Mouse (Mus musculus): Measurements from ENCODE around the gene Dapp1.
"Not testable (repeated sequence)": the region's sequence is repeated elsewhere in the genome, so short reads cannot be mapped to it uniquely, and the experiment has no call there.

Gene Dapp1

GRCm38 (mm10) chr3:137963508-137963907 lies 17.8 kb downstream of the Dapp1 start:
- in situ Hi-C loops (cut with MboI; ENCODE audit: low pct_unique_long_range_greater_than_20kb in 1 of 2, low sequenced_read_pairs in 2 of 2, unreplicated experiment in 1 of 2), result no loop called here

GRCm38 (mm10) chr3:137961736-137962385 lies 19.5 kb downstream of the Dapp1 start:
- in situ Hi-C loops (cut with MboI; ENCODE audit: low pct_unique_long_range_greater_than_20kb in 1 of 2, low sequenced_read_pairs in 2 of 2, unreplicated experiment in 1 of 2), result no loop called here

GRCm38 (mm10) chr3:137959456-137959855 lies 21.9 kb downstream of the Dapp1 start:
- in situ Hi-C loops (cut with MboI; ENCODE audit: low pct_unique_long_range_greater_than_20kb in 1 of 2, low sequenced_read_pairs in 2 of 2, unreplicated experiment in 1 of 2), result no loop called here

- in situ Hi-C loops (cut with MboI; ENCODE audit: low pct_unique_long_range_greater_than_20kb in 1 of 2, low sequenced_read_pairs in 2 of 2, unreplicated experiment in 1 of 2), result no loop called here
Observed at GRCm38 (mm10) chr3:137958352-137958751, 23.0 kb downstream of the Dapp1 start.

DNA sequence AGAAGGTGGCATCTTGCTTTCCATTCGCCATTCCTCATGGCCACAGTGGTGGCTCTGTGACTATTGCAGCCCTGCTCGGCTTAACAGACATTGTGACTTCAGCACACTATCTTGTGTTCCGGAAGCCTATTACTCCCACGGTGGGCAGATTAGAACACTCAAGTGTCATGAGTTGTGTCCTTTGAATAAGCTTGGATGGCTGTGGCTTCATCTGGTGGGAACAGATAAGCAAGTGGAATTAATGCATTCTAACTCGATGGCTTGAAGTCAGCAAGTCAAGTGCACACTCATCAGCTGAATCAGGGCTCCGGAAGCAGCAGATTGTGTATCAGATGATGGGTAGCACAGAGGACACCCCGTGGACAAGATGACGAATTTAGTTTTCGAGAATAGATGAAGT lies 23.5 kb downstream of the Dapp1 start:
- in situ Hi-C loops (cut with MboI; ENCODE audit: low pct_unique_long_range_greater_than_20kb in 1 of 2, low sequenced_read_pairs in 2 of 2, unreplicated experiment in 1 of 2), result no loop called here

DNA sequence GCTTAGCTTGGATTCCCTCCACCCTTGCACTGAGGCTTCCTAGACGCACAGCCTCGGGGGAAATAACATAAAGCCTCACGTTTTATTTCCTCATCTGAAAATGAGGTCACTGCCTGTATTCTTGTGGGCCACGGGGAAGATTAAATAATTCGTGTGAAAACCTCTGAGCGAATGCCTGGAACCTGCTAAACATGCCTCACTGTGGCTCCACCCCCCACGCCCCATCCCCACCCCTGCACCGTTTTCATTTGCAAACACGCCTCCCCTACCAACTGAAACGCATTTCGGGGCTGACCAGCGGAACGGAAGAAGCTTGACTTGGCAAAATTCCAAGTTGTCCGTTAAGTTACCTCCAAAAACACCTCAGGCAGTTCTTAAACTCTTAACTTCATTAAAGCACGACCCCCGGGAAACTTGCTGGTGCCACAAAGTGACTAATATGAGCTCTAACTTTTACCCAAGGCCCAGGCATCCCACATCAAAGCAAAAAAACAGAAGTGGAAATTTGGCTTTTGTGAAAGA lies 25.7 kb downstream of the Dapp1 start:
- in situ Hi-C loops (cut with MboI; ENCODE audit: low pct_unique_long_range_greater_than_20kb in 1 of 2, low sequenced_read_pairs in 2 of 2, unreplicated experiment in 1 of 2), result no loop called here

DNA sequence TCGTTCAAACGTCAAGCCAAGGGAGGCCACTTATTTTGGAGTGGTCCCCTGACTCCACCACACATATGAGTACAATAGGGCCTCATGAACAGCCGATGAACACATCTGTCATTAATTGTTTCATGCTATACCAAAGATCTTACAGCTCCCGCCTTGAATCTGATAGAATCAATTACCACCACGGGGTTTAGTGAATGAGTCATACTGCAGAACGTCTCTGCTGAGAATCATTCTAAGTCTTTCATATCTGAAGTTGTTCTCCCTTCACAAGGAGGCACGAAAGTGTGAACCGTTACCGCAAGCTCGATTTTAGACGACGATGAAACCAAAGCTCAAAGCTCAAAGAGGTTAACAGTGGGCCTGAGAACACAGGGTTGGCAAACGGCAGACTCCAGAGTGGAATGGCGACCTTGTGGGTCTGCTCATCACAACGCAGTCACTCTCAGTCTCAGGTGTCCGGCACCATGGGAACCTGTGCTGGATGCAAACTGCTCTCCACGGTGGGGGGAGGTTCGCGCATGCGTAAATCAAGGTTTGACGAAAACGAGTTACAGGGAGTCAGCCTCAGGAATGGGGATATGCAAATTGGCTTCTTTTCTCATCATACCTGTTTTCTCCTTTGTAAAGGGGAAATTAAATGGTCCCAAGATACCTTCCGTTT lies 27.0 kb downstream of the Dapp1 start:
- in situ Hi-C loops (cut with MboI; ENCODE audit: low pct_unique_long_range_greater_than_20kb in 1 of 2, low sequenced_read_pairs in 2 of 2, unreplicated experiment in 1 of 2), result no loop called here

DNA sequence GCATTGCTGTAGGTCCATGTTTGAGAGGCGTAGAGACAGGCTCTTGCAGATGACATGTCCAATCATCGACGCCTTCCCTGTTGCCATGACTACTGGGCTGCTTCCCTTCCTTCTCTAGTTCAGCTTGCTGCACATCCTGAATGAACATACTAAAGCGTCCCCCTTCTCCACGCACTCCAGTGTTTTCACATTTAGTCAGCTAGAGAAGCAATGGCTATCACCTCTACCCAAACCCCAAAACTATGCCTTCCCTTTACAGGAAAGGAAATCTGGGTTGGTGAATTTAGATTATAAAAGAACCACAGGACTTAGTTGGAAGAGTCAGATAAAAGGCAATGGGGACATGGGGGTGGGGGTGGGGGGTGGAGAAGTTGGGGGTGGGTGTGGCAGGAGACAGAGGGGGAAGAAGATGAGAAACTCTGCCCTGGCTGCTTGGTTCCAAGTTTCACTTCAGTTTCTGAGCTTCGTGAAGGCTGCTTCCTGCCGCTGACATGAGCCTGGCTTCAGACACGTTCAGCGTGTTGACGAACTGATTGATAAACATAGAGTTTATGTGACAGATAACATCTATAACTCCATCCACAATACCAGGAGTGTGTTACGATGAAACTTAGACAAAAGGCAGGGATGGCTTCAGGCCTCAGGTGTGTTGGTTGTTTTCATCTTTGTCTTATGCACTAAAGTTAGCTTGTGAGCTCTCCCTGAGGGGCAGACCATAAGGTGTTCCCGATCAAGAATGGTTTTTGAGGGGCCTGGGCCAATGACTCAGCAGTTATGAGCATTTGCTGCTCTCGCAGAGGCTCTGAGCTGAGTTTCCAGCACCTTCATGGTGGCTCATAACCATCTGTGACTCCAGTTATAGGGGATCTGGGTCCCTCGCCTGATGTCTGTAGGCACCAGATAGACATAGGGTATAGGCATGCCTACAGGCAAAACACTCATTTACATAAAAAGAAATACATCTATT lies 28.1 kb downstream of the Dapp1 start:
- in situ Hi-C loops (cut with MboI; ENCODE audit: low pct_unique_long_range_greater_than_20kb in 1 of 2, low sequenced_read_pairs in 2 of 2, unreplicated experiment in 1 of 2), result no loop called here

DNA sequence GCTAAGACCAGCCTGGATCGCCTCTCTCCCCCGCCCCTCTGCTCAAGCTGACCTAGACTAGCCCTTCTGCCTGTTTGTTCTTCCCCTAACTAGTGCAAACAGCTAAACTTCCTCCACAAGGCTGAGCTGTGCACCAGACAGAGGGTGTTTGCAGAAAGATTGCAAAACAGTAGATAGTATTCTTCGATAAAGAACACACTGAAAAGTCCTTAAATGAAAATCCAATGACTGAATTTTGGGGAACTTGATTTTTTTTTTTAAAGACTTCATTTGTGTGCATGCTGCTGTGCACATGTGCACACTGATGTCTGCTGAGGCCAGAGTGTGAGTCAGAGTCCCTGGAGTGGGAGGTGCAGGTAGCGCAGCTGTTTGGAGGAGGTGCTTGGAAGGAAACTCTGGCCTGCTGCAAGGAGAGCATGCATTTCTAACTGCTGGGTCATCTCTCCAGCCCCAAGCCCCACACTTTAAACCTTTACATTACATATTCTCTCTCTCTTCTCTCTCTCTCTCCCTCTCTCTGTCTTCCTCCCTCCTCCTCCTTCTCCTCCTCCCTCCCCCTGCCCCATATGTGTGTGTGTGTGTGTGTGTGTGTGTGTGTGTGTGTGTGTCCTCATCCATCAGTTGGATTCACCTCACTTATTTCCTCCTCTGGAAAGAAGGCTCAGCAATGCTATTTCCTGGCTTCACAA lies 29.0 kb downstream of the Dapp1 start:
- in situ Hi-C loops (cut with MboI; ENCODE audit: low pct_unique_long_range_greater_than_20kb in 1 of 2, low sequenced_read_pairs in 2 of 2, unreplicated experiment in 1 of 2), result no loop called here

DNA sequence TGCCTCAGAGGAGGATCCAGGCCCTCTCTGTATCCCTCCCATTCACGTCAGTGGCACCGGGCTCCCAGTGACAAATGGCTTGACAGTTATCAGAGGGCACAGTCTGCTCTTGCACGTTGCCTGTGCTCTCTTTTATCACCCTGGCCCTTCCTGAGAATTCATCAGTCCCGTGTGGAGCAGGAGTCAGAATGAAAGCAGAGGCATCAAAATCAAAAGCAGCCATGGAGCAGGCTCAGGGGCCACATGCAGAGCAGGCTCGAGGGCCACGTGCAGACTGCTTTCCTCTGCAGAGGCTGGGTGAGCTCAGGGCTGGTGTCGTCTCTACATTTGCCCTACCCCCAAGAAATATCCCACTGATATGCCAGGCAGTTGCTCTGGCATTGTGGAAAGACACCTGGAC lies 29.5 kb downstream of the Dapp1 start:
- in situ Hi-C loops (cut with MboI; ENCODE audit: low pct_unique_long_range_greater_than_20kb in 1 of 2, low sequenced_read_pairs in 2 of 2, unreplicated experiment in 1 of 2), result no loop called here

- in situ Hi-C loops (cut with MboI; ENCODE audit: low pct_unique_long_range_greater_than_20kb in 1 of 2, low sequenced_read_pairs in 2 of 2, unreplicated experiment in 1 of 2), result not testable (repeated sequence)
Observed at GRCm38 (mm10) chr3:137951302-137951701, 30.0 kb downstream of the Dapp1 start.

- in situ Hi-C loops (cut with MboI; ENCODE audit: low pct_unique_long_range_greater_than_20kb in 1 of 2, low sequenced_read_pairs in 2 of 2, unreplicated experiment in 1 of 2), result no loop called here
Observed at GRCm38 (mm10) chr3:137950191-137950885, 31.0 kb downstream of the Dapp1 start.

DNA sequence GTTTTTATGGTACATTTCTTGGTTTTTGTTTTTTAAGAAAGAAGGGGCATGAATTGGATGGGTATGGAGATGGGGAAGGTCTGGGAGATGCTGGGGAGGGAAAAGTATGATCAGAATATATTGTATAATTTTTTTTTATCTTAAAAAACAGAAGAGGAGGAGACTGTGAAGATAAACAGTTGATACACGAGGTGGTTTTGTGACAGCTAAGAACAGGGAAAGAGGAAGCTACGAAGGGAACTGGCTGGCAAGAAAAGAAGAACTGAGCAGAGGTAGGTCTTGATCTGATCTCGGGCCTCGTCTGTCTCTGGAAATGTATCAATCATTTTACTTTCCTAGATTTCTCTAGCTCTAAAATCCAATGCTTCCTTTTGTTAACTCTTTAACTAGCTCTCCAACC lies 33.8 kb downstream of the Dapp1 start:
- in situ Hi-C loops (cut with MboI; ENCODE audit: low pct_unique_long_range_greater_than_20kb in 1 of 2, low sequenced_read_pairs in 2 of 2, unreplicated experiment in 1 of 2), result no loop called here

DNA sequence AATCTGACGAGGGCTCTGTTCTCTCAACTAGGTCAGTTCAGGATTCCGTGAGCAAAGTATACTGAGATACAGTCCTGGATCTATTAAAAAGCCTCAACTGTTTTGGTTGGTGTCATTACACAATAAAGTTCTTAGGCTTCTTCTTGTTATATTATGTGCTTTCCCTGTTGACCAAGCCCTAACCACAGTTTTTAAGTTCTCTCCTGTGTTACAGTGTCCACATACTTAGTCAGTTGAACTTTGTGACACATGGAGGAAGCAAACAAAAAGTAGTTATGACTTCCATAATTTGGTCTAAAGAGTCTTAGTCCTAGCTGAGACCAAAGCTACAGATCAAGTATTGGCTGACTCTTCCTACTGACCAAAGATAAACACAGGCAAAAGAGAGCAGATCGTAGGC lies 34.5 kb downstream of the Dapp1 start:
- in situ Hi-C loops (cut with MboI; ENCODE audit: low pct_unique_long_range_greater_than_20kb in 1 of 2, low sequenced_read_pairs in 2 of 2, unreplicated experiment in 1 of 2), result no loop called here

GRCm38 (mm10) chr3:137943737-137944154 lies 37.6 kb downstream of the Dapp1 start:
- in situ Hi-C loops (cut with MboI; ENCODE audit: low pct_unique_long_range_greater_than_20kb in 1 of 2, low sequenced_read_pairs in 2 of 2, unreplicated experiment in 1 of 2), result no loop called here

DNA sequence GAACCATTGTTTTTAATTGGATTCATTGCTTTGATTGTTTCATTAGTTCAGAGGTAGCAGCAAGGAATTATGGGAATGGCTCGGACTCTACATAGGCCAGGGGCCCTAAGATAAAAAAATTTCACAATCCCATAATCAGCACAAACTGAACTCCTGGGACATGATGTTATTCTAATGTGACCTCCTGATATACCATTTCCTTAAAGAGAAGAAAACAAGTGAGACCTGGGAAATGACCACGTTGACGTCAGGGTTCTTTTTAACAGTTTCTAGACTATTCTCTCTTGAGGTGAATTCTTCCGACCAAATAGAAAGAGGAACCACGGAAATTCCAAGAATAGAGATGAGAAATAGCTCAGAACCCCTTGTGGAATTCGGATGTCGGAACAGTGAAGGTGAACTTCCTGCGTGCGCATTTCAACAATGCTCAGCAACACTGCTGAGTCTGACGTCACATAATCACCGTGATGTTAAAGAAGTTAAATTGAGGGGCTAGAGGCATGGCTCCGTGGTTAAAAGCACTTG lies 39.2 kb downstream of the Dapp1 start:
- in situ Hi-C loops (cut with MboI; ENCODE audit: low pct_unique_long_range_greater_than_20kb in 1 of 2, low sequenced_read_pairs in 2 of 2, unreplicated experiment in 1 of 2), result no loop called here

DNA sequence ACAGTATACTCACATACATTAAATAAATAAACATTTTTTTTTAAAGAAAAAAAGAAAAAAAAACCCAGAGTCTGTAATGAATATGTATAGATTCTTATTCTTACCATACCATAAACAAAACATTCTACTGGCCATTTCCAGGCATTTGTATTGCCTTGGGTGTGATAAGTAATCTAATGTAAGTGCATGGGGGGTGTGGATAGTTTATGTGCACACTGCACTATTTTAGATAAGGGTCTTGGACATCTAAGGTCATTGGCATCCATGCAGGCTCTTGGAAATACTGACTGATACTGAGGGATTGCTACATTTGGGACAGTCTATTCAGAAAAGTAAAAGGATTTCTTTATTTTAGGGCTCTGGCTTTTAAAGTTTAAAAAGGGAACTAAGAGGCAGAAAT lies 39.8 kb downstream of the Dapp1 start:
- in situ Hi-C loops (cut with MboI; ENCODE audit: low pct_unique_long_range_greater_than_20kb in 1 of 2, low sequenced_read_pairs in 2 of 2, unreplicated experiment in 1 of 2), result no loop called here

DNA sequence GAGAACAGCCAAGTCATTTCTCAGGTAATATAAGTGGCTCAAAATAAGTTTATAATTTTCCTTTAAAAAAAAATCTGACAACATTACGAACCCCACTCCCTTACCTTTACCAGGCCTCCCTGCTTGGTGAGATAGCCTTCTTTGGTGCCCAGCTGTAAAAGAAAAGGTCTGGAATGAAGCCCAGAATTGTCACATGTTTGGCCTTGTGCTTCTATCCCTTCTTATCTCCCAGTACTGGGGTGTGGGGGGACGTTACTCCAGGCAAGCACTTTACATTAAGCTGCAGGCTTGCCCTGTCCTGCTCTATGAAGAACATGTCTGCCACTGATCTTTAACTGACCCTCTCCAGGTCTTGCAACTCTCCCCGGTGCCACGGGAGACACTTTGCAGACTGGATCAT lies 40.6 kb downstream of the Dapp1 start:
- in situ Hi-C loops (cut with MboI; ENCODE audit: low pct_unique_long_range_greater_than_20kb in 1 of 2, low sequenced_read_pairs in 2 of 2, unreplicated experiment in 1 of 2), result no loop called here

Data from mouse embryonic stem cell (cell line).